Mouse (Mus musculus) embryonic facial prominence, embryonic 14.5 days (tissue): ENCODE measurements at regions not wholly inside any gene's neighbourhood (a gene's known extent, or its start where the extent isn't known, plus 50 kb on each side); places are given as distances from the start of the nearest gene placed in this dataset.
A peak's percentile ranks its signal among the peaks of the same experiment; 100 is the strongest.

Experiments used
- ATAC-seq: fragments of 200-750 bp; cut with Nextera tagmentation; 2 replicates; pipeline ENCODE4 v1.8.0; 2017; ENCODE audit warnings: low read depth, moderate number of reproducible peaks, moderate TSS enrichment
- DNase-seq: peaks from one replicate; pipeline ENCODE4 v3.0.0-alpha.2; 2015; ENCODE audit warnings: low spot score
- H3K27ac ChIP-seq: fragments of 300-500 bp; sonication (generic); replicated peaks from 2 replicates; pipeline ENCODE4 v1.5.1; 2014; ENCODE audit warnings: low read depth, mild to moderate bottlenecking, low read length, moderate library complexity
- H3K27me3 ChIP-seq: fragments of 300-500 bp; sonication (generic); replicated peaks from 2 replicates; pipeline ENCODE4 v1.6.1; 2014; ENCODE audit warnings: low read length; ENCODE audit not compliant: control insufficient read depth, insufficient read depth
- H3K36me3 ChIP-seq: fragments of 300-500 bp; sonication (generic); 2 replicates; pipeline ENCODE4 v1.6.1; 2014; ENCODE audit warnings: low read length, mixed read lengths; ENCODE audit not compliant: control insufficient read depth, insufficient read depth
- H3K4me1 ChIP-seq: fragments of 300-500 bp; sonication (generic); 2 replicates; pipeline ENCODE4 v1.6.1; 2014; ENCODE audit warnings: antibody characterized with exemption, low read length; ENCODE audit not compliant: control insufficient read depth, insufficient read depth
- H3K4me2 ChIP-seq: fragments of 300-500 bp; sonication (generic); 2 replicates; pipeline ENCODE4 v1.6.1; 2014; ENCODE audit warnings: low read depth, mild to moderate bottlenecking, low read length, moderate library complexity, mixed read lengths
- H3K4me3 ChIP-seq: fragments of 300-500 bp; sonication (generic); 2 replicates; pipeline ENCODE4 v1.5.1; 2014; ENCODE audit warnings: low read depth, mild to moderate bottlenecking, low read length
- H3K9ac ChIP-seq: fragments of 300-500 bp; sonication (generic); 2 replicates; pipeline ENCODE4 v1.6.1; 2014; ENCODE audit warnings: low read depth, mild to moderate bottlenecking, low read length, moderate library complexity, mixed read lengths
- H3K9me3 ChIP-seq: fragments of 300-500 bp; sonication (generic); 2 replicates; pipeline ENCODE4 v1.6.1; 2016; ENCODE audit warnings: low read length; ENCODE audit not compliant: control insufficient read depth
- WGBS: fragments of 180-500 bp; shearing (Covaris S2); extraction: QIAGEN DNeasy Blood & Tissue Kit; methylation state at CpG from one replicate; pipeline ENCODE4 v1.1.7; 2014; 5-methylcytosine and 5-hydroxymethylcytosine counted together

DNA sequence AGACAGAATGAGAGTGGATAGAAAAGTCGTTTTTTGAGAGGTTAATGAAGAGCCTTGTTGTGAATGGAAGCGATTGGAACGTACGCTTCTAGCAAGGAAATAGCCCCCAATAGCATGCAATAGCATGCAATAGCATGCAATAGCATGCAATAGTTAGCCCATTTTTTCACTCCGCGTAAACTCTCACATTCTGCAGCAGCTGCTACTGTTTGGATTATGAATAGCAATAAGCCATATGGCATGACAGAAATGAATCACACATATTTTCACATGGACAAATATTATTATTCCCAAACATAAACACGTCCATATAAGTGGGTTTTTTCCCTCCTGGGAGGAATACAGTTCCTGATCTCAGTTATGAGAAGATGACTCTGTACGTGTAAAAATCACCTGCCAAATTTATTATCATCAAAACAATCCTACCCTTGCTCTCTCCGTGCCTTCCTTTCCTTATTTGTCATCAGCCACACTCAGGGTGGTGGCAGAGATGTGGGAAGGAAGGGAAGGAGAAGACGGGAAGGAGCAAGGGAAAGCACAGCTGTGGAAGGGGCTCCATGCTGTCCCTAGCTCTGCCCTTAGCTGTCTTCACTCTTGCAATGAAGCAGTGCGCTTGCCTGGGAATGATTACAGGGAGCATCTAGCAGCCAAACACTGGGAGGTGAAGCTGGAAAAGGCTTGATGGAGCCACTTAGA lies 129.1 kb upstream of the Sash1 start:
- H3K9ac ChIP-seq = no peak overlapping the region
- WGBS = 61% methylated on average over 11 of the region's 11 CpGs
- no peaks in the 10 kb centered on the region for H3K36me3 ChIP-seq
- no peak overlapping the region for H3K4me3 ChIP-seq
- no peaks in the 10 kb centered on the region for H3K9me3 ChIP-seq
- H3K4me2 ChIP-seq = no peak overlapping the region
- DNase-seq (no peak), ATAC-seq (no peak)
- H3K27ac ChIP-seq = no peak overlapping the region
- no peaks in the 10 kb centered on the region for H3K27me3 ChIP-seq
- peaks cover 12% of the 10 kb centered on the region for H3K4me1 ChIP-seq

- no peaks in the 10 kb centered on the region for H3K9me3 ChIP-seq
- no peak for ATAC-seq
- DNase-seq = no peak
- no peaks in the 10 kb centered on the region for H3K36me3 ChIP-seq
- no peak overlapping the region for H3K9ac ChIP-seq
- peaks cover 12% of the 10 kb centered on the region for H3K4me1 ChIP-seq
- no peak overlapping the region for H3K4me2 ChIP-seq
- 45% methylated on average over 3 of the region's 3 CpGs for WGBS
- H3K27ac ChIP-seq = no peak overlapping the region
- H3K4me3 ChIP-seq = no peak overlapping the region
- no peaks in the 10 kb centered on the region for H3K27me3 ChIP-seq
Observed at GRCm38 (mm10) chr10:9013549-9013925, 127.7 kb upstream of the Sash1 start.

GRCm38 (mm10) chr10:9012829-9013548 lies 127.1 kb upstream of the Sash1 start:
- H3K4me1 ChIP-seq = peaks cover 12% of the 10 kb centered on the region
- no peak overlapping the region for H3K4me2 ChIP-seq
- no peaks in the 10 kb centered on the region for H3K27me3 ChIP-seq
- H3K9me3 ChIP-seq = no peaks in the 10 kb centered on the region
- no peak overlapping the region for H3K9ac ChIP-seq
- peak; percentile 68 for DNase-seq
- no peak overlapping the region for H3K27ac ChIP-seq
- H3K4me3 ChIP-seq = no peak overlapping the region
- 0 out of 2 replicates have a peak, but pooled peaks have one; percentile 30 for ATAC-seq
- no peaks in the 10 kb centered on the region for H3K36me3 ChIP-seq
- 37% methylated on average over 5 of the region's 5 CpGs for WGBS

GRCm38 (mm10) chr10:9011906-9012305 lies 126.0 kb upstream of the Sash1 start:
- Histone ChIP-seq H3K9ac (no peak overlapping the region), H3K36me3 (no peaks in the 10 kb centered on the region), H3K9me3 (no peaks in the 10 kb centered on the region), H3K4me2 (no peak overlapping the region), H3K4me3 (no peak overlapping the region), H3K4me1 (peaks cover 12% of the 10 kb centered on the region), H3K27me3 (no peaks in the 10 kb centered on the region), H3K27ac (no peak overlapping the region)
- ATAC-seq = no peak; the same call in 1 of the 2 replicates
- 67% methylated on average over 2 of the region's 2 CpGs for WGBS
- DNase-seq = no peak

DNA sequence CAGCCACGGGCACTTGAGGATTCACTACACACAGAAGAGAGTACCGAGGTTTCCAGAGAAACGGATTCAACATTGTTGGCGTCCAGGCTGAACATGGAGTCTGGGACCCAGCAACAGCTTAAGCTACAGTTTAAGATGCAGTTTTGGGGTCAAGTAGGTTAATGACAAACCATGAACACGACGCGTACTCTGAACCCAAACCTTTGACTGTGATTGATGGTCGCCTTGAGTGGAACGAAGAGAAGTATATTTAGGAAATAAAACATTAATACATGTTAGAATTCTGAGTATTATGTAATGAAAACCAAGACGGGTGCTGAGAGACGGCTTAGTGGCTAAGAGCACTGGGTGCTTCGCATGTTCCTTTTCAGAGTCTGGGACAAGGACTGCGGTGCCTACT lies 124.3 kb upstream of the Sash1 start:
- Histone ChIP-seq H3K4me2 (no peak overlapping the region), H3K9ac (no peak overlapping the region), H3K36me3 (no peaks in the 10 kb centered on the region), H3K9me3 (no peaks in the 10 kb centered on the region), H3K27me3 (no peaks in the 10 kb centered on the region), H3K4me1 (peaks cover 8% of the 10 kb centered on the region), H3K27ac (no peak overlapping the region), H3K4me3 (no peak overlapping the region)
- DNase-seq (no peak), ATAC-seq (no peak)
- WGBS = 90% methylated on average over 13 of the region's 13 CpGs

GRCm38 (mm10) chr10:9005140-9005909 lies 119.5 kb upstream of the Sash1 start:
- peak; percentile 44 for DNase-seq
- 61% methylated on average over 10 of the region's 10 CpGs for WGBS

GRCm38 (mm10) chr10:9002261-9002660 lies 116.4 kb upstream of the Sash1 start:
- ATAC-seq (no peak), DNase-seq (no peak)
- no peak overlapping the region for H3K4me2 ChIP-seq
- no peaks in the 10 kb centered on the region for H3K27me3 ChIP-seq
- H3K4me3 ChIP-seq = no peak overlapping the region
- no peak overlapping the region for H3K27ac ChIP-seq
- 65% methylated on average over 5 of the region's 5 CpGs for WGBS
- H3K4me1 ChIP-seq = peaks cover 11% of the 10 kb centered on the region; the same call in 1 of the 2 replicates
- H3K36me3 ChIP-seq = no peaks in the 10 kb centered on the region
- no peaks in the 10 kb centered on the region for H3K9me3 ChIP-seq
- no peak overlapping the region for H3K9ac ChIP-seq

More at GRCm38 (mm10) chr10:9005140-9005909, 119.5 kb upstream of the Sash1 start:
- no peak overlapping the region for H3K27ac ChIP-seq
- no peak overlapping the region for H3K9ac ChIP-seq
- no peaks in the 10 kb centered on the region for H3K9me3 ChIP-seq
- H3K27me3 ChIP-seq = no peaks in the 10 kb centered on the region
- no peaks in the 10 kb centered on the region for H3K4me1 ChIP-seq
- ATAC-seq = peak; percentile 47; the same call in 1 of the 2 replicates
- H3K36me3 ChIP-seq = no peaks in the 10 kb centered on the region
- H3K4me2 ChIP-seq = no peak overlapping the region
- no peak overlapping the region for H3K4me3 ChIP-seq

DNA sequence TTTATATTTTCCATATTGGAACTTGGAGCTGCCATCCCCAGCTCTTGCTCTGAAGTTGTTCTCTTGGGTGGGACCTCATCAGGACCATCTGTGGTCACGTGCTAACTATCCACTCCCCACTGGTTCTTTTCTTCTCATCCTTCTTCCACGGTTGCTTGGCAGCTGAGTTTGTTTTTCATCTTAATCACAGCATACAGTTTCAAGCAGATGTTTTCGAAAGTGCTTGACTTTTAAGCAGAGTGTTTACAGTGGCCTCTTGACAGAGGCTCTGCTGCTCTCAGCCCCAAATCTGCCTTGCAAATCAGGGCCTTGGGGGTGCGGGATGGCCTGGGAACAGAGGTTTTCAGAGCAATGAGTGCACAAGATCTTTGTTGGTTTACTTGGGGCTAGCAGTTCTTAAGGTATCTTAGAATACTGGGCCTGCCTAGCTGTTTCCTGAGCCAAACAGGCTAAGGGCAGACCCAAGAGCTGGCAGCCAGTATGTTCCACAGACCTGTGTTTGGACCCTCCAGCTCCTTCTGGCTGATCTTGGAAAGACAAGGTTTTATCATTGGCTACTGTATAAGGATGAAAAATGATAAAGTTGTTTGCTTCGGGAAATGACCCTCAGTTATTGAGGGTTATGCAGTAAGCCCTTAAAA lies 113.0 kb upstream of the Sash1 start:
- WGBS = 28% methylated on average over 5 of the region's 5 CpGs
- no peaks in the 10 kb centered on the region for H3K9me3 ChIP-seq
- ATAC-seq = peak; percentile 62; the same call in 1 of the 2 replicates
- no peaks in the 10 kb centered on the region for H3K27me3 ChIP-seq
- H3K27ac ChIP-seq = peak overlapping the region; percentile 76
- H3K4me1 ChIP-seq = peaks cover 11% of the 10 kb centered on the region; the same call in 1 of the 2 replicates
- H3K4me2 ChIP-seq = no peak overlapping the region
- peak; percentile 78 for DNase-seq
- no peak overlapping the region for H3K9ac ChIP-seq
- H3K4me3 ChIP-seq = no peak overlapping the region
- H3K36me3 ChIP-seq = no peaks in the 10 kb centered on the region
